Mouse (Mus musculus): ENCODE measurements around the gene Mafb.

The Mafb gene

GRCm38 (mm10) chr2:160366980-160367338, at the start of gene Mafb:
TSS of gene Mafb (minus strand) at chr2:160367065.
- peak; percentile 71 for DNase-seq (ENCODE audit: low spot score)

DNA sequence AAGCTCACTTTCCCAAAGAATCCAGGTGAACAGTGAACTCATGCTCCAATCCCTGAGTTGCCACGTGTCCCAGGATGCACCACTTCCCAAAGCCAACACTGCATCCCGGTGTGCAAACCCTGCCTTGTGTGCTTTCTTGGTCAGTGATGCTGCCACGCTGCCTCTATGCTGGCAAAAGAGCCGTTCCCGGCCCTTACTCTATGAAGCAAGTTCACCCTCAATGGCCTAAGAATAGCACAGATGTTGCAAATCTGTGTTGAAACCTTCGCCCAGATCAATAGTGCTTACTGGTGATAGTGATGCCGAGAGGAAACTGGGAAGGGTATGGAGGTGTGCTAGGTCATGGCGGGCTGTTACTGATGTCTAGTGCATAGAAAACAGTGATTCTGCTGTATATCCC, 48.3 kb upstream of the Mafb start:
- DNase-seq (ENCODE audit: low spot score): no peak

DNA sequence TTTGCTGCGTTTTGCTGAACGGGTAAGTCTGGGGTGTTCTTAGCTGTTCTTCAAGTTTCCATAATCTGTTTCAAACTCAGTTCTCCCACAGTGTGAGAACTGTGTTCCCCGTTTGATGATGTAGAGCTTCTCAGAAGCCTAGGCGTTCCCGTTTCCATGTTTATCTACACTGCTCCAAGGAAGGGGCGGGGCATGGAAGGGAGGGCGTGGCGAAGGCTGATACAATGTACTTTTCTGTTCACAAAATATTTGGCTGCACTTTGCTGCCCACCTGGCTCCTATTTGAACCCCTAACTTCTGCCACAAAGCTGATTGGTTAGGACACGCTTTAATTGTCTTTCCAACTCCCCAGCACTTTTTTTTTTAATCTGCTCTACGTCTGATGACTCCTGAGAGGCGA, 47.9 kb upstream of the Mafb start:
- DNase-seq (ENCODE audit: low spot score): no peak

GRCm38 (mm10) chr2:160413982-160414381, 47.1 kb upstream of the Mafb start:
- DNase-seq (ENCODE audit: low spot score): no peak

DNA sequence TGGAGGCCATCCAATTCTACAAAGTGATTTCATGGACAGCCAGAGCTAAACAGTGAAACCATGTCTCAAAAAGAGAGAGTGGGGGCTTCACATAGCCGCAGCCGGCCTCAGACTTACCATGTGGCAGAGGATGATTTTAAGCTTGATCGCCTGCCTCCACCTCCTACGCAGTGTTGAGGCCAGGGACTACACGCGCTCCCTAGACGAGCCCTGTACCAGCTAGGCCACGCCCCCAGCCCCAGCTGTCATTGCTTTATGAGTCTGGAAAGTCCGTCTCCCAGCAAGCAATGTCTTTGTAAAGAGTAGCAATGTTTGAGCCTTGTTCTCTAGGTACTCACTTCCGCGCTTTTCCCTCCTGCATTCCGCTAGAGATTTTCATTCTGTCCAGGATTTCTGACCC, 46.2 kb upstream of the Mafb start:
- no peak for DNase-seq (ENCODE audit: low spot score)

DNA sequence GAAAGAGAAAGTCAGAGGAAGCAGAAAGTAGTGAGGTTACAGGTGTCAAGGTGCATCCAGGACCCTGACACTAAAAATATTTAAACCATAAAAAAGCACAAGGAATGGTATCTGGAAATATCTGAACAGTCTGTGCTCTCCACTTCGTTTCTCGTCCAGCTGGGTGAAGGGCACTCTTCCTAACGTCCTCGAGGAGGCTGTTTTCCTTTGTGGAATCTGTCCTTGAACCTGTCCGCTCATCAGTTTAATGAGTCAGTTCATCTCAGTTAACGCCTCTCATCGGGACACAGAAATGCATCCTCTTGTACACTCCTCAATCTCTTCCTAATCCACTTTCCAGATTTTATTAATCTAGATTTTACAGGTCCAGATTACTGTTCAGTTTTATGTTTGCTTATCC, 44.6 kb upstream of the Mafb start:
- DNase-seq (ENCODE audit: low spot score): no peak

DNA sequence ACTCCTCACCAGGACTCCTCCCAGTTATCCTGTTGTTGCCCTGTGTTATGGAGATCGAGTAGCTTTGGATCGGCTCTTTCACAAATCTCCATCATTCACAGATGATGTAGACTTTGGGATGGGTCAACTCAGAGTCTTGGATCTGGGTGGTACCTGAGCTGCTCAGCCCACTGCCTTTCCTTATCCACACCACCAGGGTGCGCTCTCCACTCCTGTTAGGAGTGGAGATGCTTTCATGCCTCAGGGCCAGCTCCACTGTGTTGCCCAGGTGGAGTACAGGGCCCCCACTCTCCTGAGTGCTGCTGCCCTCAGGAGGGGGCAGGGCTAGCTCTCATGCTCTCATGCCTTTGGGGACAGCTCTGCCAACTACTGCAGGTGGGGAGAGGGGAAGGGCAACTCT, 40.9 kb upstream of the Mafb start:
- DNase-seq (ENCODE audit: low spot score): no peak

GRCm38 (mm10) chr2:160397747-160398146, 30.9 kb upstream of the Mafb start:
- no peak for DNase-seq (ENCODE audit: low spot score)

DNA sequence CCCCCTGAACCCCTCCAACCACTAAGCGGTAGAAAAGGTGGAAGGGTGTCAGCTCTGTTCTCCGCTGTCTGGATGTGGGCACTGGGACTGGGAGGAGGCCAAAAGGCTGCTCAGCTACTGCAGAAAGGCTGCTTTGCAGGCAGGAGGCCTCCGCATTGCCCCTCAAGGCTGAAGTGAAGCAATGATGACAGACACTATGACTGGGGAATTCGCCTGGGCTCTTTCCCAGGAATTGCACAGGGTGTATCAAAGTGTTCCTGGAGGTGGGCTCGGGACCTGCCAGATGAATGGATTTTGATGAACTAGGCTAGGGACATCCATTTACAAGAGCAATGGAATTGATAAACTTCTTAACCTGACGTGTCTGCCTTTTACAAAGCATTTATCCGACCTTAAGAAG, 27.9 kb upstream of the Mafb start:
- DNase-seq (ENCODE audit: low spot score): no peak

DNA sequence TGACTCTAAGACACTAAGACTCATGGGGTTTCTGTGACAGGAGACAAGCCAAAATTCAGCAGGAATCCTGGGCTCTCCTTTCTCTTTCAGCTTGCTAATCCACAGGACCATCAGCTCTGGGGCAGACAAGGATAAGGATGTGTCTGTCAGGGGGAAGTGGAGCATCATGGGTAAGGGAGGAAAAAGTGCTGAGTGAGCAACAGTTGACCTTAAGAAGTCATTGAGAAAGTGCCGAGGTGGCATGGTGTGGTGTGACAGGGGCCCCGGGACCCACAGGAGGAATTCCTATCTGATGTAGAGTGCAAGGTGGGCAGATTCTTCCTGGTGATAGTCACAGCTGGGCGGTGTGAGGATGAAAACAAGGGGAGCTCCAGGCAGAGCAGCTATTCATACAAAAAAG, 25.8 kb upstream of the Mafb start:
- DNase-seq (ENCODE audit: low spot score): no peak

DNA sequence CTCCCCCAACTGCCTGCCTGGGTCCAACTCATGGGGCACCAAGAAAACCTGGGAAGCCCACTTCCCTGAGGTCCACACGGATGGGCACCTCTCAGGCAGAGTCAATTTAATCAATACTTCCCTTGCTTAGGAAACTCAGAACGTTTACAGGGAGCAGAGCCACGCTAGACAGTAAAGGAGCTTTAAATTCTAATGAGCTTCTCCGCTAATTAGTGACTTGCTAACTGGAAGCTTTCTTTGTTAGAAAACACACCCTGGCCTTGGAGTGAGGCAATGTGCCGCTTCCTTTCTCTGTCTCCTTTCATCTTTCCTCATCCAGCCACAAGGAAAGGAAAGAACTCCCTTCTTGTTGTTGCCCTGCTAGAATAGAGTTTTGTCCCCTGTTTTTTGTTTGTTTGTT, 21.7 kb upstream of the Mafb start:
- DNase-seq (ENCODE audit: low spot score): no peak

GRCm38 (mm10) chr2:160383418-160383817, 16.6 kb upstream of the Mafb start:
- no peak for DNase-seq (ENCODE audit: low spot score)

DNA sequence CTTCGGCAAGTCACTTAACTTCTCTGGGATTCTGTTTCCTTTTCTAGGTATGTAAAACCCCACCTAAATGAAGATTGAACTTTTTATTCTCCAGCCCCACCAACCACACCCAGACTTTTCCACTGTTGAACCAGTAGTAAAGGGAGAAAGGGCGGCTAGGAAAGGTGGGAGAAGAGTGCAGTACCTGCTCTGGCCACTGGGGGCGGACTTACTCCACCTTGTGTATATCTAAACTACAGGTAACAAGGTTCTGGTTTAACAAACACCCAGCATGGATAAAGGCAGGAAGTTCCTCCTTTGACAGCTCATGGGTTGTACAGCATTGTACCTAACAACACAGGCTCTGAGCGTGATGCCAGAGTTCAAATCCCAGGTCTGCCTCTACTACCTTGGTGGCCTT, 11.4 kb upstream of the Mafb start:
- DNase-seq (ENCODE audit: low spot score): no peak

DNA sequence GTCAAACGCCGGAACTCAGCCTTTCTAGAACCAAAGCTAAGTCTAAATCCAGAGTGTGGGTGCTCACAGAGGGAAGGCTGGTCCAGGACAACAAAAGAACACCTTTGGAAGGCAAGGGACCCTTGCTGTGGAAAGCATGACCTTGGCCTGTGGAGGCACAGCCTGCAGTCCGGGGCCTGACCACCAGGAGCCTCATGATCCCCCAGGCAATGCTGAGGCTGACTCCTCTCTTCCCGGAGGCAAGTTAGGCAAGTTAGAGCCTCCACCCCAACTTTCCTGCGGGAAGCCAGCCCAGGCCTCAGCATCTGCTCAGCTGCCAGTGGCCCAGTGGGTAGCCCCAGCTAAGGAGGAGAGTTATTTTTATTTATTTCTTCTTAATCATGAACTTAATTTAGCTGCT, 9.4 kb upstream of the Mafb start:
- no peak for DNase-seq (ENCODE audit: low spot score)

DNA sequence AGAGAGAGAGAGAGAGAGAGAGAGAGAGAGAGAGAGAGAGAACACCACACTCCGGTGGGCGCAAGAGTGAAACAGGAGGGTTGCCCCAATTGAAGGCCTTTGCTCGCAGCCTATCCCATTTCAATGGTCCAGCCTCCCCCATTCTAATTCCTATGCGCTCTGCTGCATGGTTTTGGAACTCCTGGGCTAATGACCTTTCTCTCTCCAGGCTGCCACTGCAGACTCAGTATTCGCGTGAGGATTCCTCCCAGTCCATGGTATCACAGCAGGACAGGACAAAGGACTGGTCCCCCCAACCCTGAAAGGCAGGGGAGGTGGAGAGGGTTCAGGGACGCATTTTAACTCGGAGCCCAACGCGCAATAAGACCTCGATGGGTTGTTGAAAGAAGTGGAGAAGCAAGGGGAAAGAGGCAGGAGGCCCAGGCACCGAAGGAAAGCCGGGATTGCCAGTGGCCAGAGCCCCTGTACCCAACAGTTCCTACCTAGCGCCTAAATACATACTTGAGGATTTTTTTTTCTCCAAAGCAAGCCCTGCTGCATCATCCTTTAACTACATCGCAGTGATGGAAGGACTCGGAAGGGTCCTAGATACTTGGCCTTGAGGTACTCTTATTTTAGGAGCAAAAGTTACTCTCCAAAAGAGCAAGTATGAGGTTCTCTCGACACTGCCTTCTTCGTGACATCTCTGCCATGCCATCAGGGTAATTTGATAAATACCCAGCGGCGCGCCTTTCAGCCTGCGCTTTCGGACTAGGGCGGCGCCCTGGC, 3.0 kb upstream of the Mafb start:
- DNase-seq (ENCODE audit: low spot score): no peak

- DNase-seq (ENCODE audit: low spot score): no peak
Measured at GRCm38 (mm10) chr2:160368422-160369357, 1.8 kb upstream of the Mafb start.

DNA sequence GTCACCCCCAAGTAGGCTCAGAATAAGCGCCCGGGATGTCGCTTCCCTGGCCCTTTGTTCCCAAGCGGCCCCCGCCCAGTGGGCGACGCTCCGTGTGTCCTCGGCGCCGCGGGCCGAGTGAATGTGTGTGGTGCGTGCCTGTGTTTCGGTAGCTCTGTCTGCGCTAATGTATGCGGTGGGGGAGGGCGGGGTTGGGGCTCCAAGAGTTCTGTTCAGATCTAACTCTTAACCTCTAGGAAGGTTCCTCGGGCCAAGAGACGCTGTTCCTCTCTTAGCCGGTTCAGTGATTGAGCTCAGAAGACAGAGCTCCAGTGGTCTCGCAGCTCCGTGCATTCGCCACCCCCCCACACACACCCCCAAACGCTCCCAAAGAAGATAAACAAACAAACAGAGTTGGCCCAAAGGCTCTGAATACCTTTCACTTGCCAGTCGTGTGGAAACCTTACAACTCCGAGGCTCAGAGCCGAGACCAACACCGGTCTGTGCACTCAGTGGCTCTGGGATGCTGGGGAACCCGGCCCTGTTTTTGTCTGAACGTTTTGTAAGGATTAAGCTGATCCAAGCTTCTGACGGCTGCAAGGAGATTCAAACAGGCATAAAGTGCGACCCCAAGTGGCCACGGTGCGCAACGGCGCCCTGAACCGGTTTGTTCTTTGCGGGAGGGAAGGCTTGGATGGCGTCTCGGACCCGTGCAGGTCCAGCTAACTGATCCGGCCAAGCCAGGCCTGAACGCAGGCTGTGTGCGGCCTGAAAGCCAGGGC, 763 bp upstream of the Mafb start:
- DNase-seq (ENCODE audit: low spot score): peak; percentile 87

GRCm38 (mm10) chr2:160366111-160366979, 520 bp downstream of the Mafb start:
- peak; percentile 24 for DNase-seq (ENCODE audit: low spot score)

DNA sequence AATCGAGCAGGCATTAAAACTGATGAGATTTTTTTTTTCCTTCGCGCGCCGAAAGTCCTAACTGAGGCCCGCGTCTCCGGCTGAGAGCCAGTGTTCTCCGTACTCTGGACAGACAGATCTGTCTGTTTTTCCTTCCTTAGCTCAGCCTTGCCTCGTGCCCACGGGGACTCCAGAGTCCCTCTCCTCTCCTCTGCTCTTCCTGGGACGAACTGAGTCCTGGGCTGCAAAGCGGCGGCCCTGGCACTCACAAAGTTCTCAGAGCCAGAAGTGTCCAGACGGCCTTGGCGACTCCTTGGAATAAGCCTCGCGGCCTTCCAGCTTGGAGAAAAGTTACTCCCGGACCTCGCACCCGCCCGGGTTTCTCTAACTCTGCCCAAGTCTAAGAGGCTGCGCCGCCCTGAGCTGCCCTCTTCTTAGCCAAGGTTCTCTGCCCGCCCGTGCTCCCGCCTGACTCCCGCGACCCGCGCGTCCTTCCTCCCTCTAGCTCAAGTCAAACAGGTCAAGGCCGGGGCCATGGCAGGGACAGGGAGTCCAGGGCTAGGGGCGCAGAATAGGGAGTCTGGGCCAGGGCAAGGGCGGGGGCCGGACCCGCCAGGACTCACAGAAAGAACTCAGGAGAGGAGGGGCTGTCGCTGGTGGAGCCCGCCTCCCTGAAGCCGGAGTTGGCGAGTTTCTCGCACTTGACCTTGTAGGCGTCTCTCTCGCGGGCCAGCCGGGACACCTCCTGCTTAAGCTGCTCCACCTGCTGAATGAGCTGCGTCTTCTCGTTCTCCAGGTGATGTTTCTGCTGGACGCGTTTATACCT, 1.6 kb downstream of the Mafb start:
- peak; percentile 36 for DNase-seq (ENCODE audit: low spot score)

DNA sequence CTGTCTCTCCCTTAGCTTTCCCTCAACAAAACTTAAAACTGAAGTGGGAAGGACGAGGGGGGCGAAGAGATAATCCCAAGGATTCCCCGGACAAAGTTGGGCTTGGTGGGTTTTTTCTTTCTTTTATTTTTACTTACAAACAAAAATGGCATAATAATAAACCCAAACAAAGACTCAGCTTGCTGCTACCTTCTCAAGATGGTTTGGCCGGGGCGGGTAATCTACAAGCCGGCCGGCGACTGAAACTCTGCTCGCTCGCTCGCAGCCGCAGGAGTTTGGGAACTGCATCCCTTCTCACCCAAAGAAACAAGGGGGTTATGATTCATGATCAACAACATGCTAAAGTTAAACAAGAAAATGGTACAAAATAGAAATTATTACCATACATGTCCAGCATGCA, 2.2 kb downstream of the Mafb start:
- DNase-seq (ENCODE audit: low spot score): no peak

- no peak for DNase-seq (ENCODE audit: low spot score)
Measured at GRCm38 (mm10) chr2:160364128-160364650, 2.7 kb downstream of the Mafb start.
